Mouse (Mus musculus) Patski (cell line): ENCODE results near the gene Ribc1. TPM values are rescaled to one million over a fixed set of nuclear protein-coding genes. Genes with fewer than 3 reads are reported as not detected.

ENCODE experiments used
- ATAC-seq: fragments of 100-300 bp; one replicate; pipeline ENCODE4 v1.8.0; 2021
- CTCF ChIA-PET: fragments of 350-600 bp; sonication (Branson Sonifier 250); formaldehyde crosslinking; loops from one replicate; lab custom pipeline; 2022; ENCODE audit warnings: inconsistent platforms; lab: Charles Lee
- POLR2A ChIA-PET: fragments of 350-600 bp; sonication (Branson Sonifier 250); formaldehyde crosslinking; loops from one replicate; lab custom pipeline; 2022; ENCODE audit warnings: antibody characterized with exemption, inconsistent platforms; lab: Charles Lee
- DNase-seq: peaks from one replicate; pipeline ENCODE4 v3.0.0-alpha.2; 2011; ENCODE audit warnings: low read depth, low spot score
- H3K27me3 ChIP-seq: fragments of 371-371 bp; one replicate; pipeline ENCODE4 v1.5.1; 2021
- CTCF ChIP-seq: fragments of 100-300 bp; IDR thresholded peaks from one replicate; pipeline ENCODE4 v1.5.1; 2021
- in situ Hi-C: fragments of 300-500 bp; cut with MboI; formaldehyde crosslinking; loops from 3 replicates; pipeline ENCODE4 v1.11.1; 2018; ENCODE audit warnings: low pct_unique_long_range_greater_than_20kb, mixed read lengths
- polyA plus RNA-seq: library from polyadenylated mRNA; unstranded; gene quantifications from one replicate; pipeline ENCODE4 v1.2.3, GENCODE M21; 2021

Gene Ribc1
- polyA plus RNA-seq, 1 experiment from 2014 or later: 4.9 TPM

GRCm38 (mm10) chrX:152002865-152003264, 13.2 kb downstream of the Ribc1 start:
- POLR2A ChIA-PET: no interaction called here
- no peak for ATAC-seq
- in situ Hi-C loops: loop anchor here (25.0 kb wide), 2 partner anchors 334 to 491 kb away; partner anchors contain the start of genes Kantr, Phf8 and Tspyl2
- DNase-seq: no peak
- CTCF ChIA-PET: interaction anchor here (0.8 kb wide), 1 partner anchor 11 kb away, joined by 4 read pairs; no protein-coding TSS in a partner anchor
- TF ChIP-seq CTCF: no peak
- H3K27me3 ChIP-seq: peaks cover 17% of the 10 kb centered on the region

- in situ Hi-C loops: loop anchor here (25.0 kb wide), 2 partner anchors 335 to 490 kb away; partner anchors contain the start of genes Kantr, Phf8 and Tspyl2
- no peak for TF ChIP-seq CTCF
- ChIA-PET POLR2A (no interaction called here), CTCF (interaction anchor here (0.8 kb wide), 1 partner anchor 12 kb away, joined by 4 read pairs; no protein-coding TSS in a partner anchor)
- peaks cover 17% of the 10 kb centered on the region for H3K27me3 ChIP-seq
- DNase-seq (no peak), ATAC-seq (peak; percentile 96)
These were observed 14.1 kb downstream of the Ribc1 start, which contains the start of gene Hsd17b10 for GRCm38 (mm10) chrX:152001737-152002710. TSS of gene Hsd17b10 (plus strand) at chrX:152001845.

- H3K27me3 ChIP-seq: peaks cover 14% of the 10 kb centered on the region
- ATAC-seq: no peak
- no peak for DNase-seq
- CTCF ChIA-PET: no interaction called here
- in situ Hi-C loops: loop anchor here (25.0 kb wide), 2 partner anchors 336 to 489 kb away; partner anchors contain the start of genes Kantr, Phf8 and Tspyl2
- no peak for TF ChIP-seq CTCF
- POLR2A ChIA-PET: no interaction called here
These were observed 14.9 kb downstream of the Ribc1 start for GRCm38 (mm10) chrX:152001182-152001684.

- POLR2A ChIA-PET: no interaction called here
- ATAC-seq: no peak
- H3K27me3 ChIP-seq: peaks cover 28% of the 10 kb centered on the region
- CTCF ChIA-PET: no interaction called here
- TF ChIP-seq CTCF: no peak
- in situ Hi-C loops: no loop called here
- DNase-seq: no peak
These were observed 16.9 kb downstream of the Ribc1 start for GRCm38 (mm10) chrX:151999006-151999710.

Other genes with a start within 250 kb of the Ribc1 start
- gene Huwe1, start 215.5 kb downstream of the Ribc1 start, polyA plus RNA-seq: 131 TPM
- 155 TPM for gene Hsd17b10, start 14.4 kb downstream of the Ribc1 start, polyA plus RNA-seq
- 70.5 TPM for gene Smc1a, start 133 bp upstream of the Ribc1 start, polyA plus RNA-seq
- gene Iqsec2, start 128.0 kb upstream of the Ribc1 start, polyA plus RNA-seq: 15.0 TPM
- 86.3 TPM for gene Kdm5c, start 216.7 kb upstream of the Ribc1 start, polyA plus RNA-seq